Mouse (Mus musculus): ENCODE data around the gene Msl3. TPM values are rescaled to one million over a fixed set of nuclear protein-coding genes. Genes with fewer than 3 reads are reported as not detected.

The Msl3 gene
- total and polyA plus RNA-seq, 3 experiments = 27.6 to 79.9 (median 42.7) TPM

GRCm38 (mm10) chrX:168657795-168658194 lies 15.9 kb downstream of the Msl3 start:
- Histone ChIP-seq H3K27ac (ENCODE audit: insufficient read depth, low read depth) (no peak overlapping the region), H3K36me3 (replicated peaks in 1 of 2; ENCODE audit: control insufficient read depth in 1 of 2, insufficient read depth in 1 of 2, low read length in 1 of 2) (peaks cover 27 to 49% of the 10 kb centered on the region in 2 experiments), H3K27me3 (replicated peaks) (no peaks in the 10 kb centered on the region), H3K9me3 (replicated peaks; ENCODE audit: low read length) (no peaks in the 10 kb centered on the region), H3K4me3 (replicated peaks in 1 of 3; ENCODE audit: low read depth in 2 of 3, low read length in 2 of 3, poor library complexity in 1 of 3) (no peak overlapping the region), H3K9ac (ENCODE audit: insufficient read depth, low read depth) (no peak overlapping the region), H3K4me1 (ENCODE audit: control insufficient read depth in 1 of 2, insufficient read depth in 2 of 2) (no peaks in the 10 kb centered on the region), H3K79me2 (replicated peaks; ENCODE audit: control insufficient read depth, extremely low read depth, insufficient read depth, poor library complexity, severe bottlenecking) (no peaks in the 10 kb centered on the region), H3K4me2 (ENCODE audit: insufficient read depth, low read depth, poor library complexity, severe bottlenecking) (no peak overlapping the region)
- TF ChIP-seq USF1 (IDR thresholded peaks at IDR 0.05; ENCODE audit: low read depth, low read length) (no peak), SMC3 (IDR thresholded peaks at IDR 0.05; ENCODE audit: low read depth, low read length) (no peak), TCF12 (IDR thresholded peaks at IDR 0.05; ENCODE audit: low read depth, low read length) (no peak), ZC3H11A (IDR thresholded peaks at IDR 0.05; ENCODE audit: low read depth, low read length) (no peak), NRF1 (IDR thresholded peaks at IDR 0.05; ENCODE audit: low read depth, low read length) (no peak), IRF4 (IDR thresholded peaks at IDR 0.05; ENCODE audit: low read depth, low read length) (no peak), MEF2A (IDR thresholded peaks at IDR 0.05; ENCODE audit: borderline replicate concordance, low read depth, low read length) (no peak), CHD2 (IDR thresholded peaks at IDR 0.05; ENCODE audit: low read length) (no peak), MAFK (IDR thresholded peaks at IDR 0.05; ENCODE audit: insufficient replicate concordance, low read length) (no peak), JUN (IDR thresholded peaks at IDR 0.05; ENCODE audit: insufficient read depth, low read depth, low read length) (no peak), TBP (conservative IDR thresholded peaks at IDR 0.05; ENCODE audit: low read depth, low read length) (no peak), CTCF (conservative IDR thresholded peaks at IDR 0.05 in 1 of 2, IDR thresholded peaks at IDR 0.05 in 1 of 2; ENCODE audit: low read depth in 2 of 2, low read length in 2 of 2) (no peak), BHLHE40 (IDR thresholded peaks at IDR 0.05; ENCODE audit: low read depth, low read length) (no peak), ZNF384 (IDR thresholded peaks at IDR 0.05; ENCODE audit: low read depth, low read length) (no peak), GABPA (IDR thresholded peaks at IDR 0.05; ENCODE audit: insufficient replicate concordance, low read depth, low read length) (no peak), ELF1 (IDR thresholded peaks at IDR 0.05; ENCODE audit: low read depth, low read length) (no peak), ZMIZ1 (IDR thresholded peaks at IDR 0.05; ENCODE audit: low read depth, low read length) (no peak)
- in situ Hi-C loops (cut with MboI; ENCODE audit: low pct_ligation_motif_present, low pct_unique_long_range_greater_than_20kb, low sequenced_read_pairs) (no loop called here), dilution Hi-C loops (cut with MboI; ENCODE audit: extremely low pct_ligation_motif_present, extremely low pct_unique_long_range_greater_than_20kb, low sequenced_read_pairs) (no loop called here)
- DNase-seq (ENCODE audit: extremely low read depth) = no peak

- no peak for DNase-seq (ENCODE audit: extremely low read depth)
- dilution Hi-C loops (cut with MboI; ENCODE audit: extremely low pct_ligation_motif_present, extremely low pct_unique_long_range_greater_than_20kb, low sequenced_read_pairs) = no loop called here
- no peaks in the 10 kb centered on the region for H3K9me3 ChIP-seq (replicated peaks; ENCODE audit: low read length)
Observed at GRCm38 (mm10) chrX:168649336-168649735, 24.4 kb downstream of the Msl3 start.

More at GRCm38 (mm10) chrX:168649336-168649735, 24.4 kb downstream of the Msl3 start:
- no peak overlapping the region for H3K4me2 ChIP-seq (ENCODE audit: insufficient read depth, low read depth, poor library complexity, severe bottlenecking)
- H3K4me1 ChIP-seq (ENCODE audit: control insufficient read depth in 1 of 2, insufficient read depth in 2 of 2) = no peaks in the 10 kb centered on the region
- H3K27me3 ChIP-seq (replicated peaks) = no peaks in the 10 kb centered on the region
- H3K9ac ChIP-seq (ENCODE audit: insufficient read depth, low read depth) = no peak overlapping the region
- TF ChIP-seq CHD2 (IDR thresholded peaks at IDR 0.05; ENCODE audit: low read length) (no peak), POLR2AphosphoS2 (IDR thresholded peaks at IDR 0.05; ENCODE audit: low read depth, low read length) (no peak), ZNF384 (IDR thresholded peaks at IDR 0.05; ENCODE audit: low read depth, low read length) (no peak), EP300 (IDR thresholded peaks at IDR 0.05; ENCODE audit: low read length) (no peak), PAX5 (IDR thresholded peaks at IDR 0.05; ENCODE audit: low read length) (no peak), MXI1 (IDR thresholded peaks at IDR 0.05; ENCODE audit: low read depth, low read length) (no peak), ELF1 (IDR thresholded peaks at IDR 0.05; ENCODE audit: low read depth, low read length) (no peak), MAZ (IDR thresholded peaks at IDR 0.05; ENCODE audit: low read depth, low read length) (no peak), ZC3H11A (IDR thresholded peaks at IDR 0.05; ENCODE audit: low read depth, low read length) (no peak), ETS1 (conservative IDR thresholded peaks at IDR 0.05; ENCODE audit: low read depth, low read length) (no peak), USF2 (conservative IDR thresholded peaks at IDR 0.05; ENCODE audit: low read depth, low read length) (no peak)
- H3K36me3 ChIP-seq (replicated peaks in 1 of 2; ENCODE audit: control insufficient read depth in 1 of 2, insufficient read depth in 1 of 2, low read length in 1 of 2) = peaks cover 11 to 40% of the 10 kb centered on the region in 2 experiments
- in situ Hi-C loops (cut with MboI; ENCODE audit: low pct_ligation_motif_present, low pct_unique_long_range_greater_than_20kb, low sequenced_read_pairs) = no loop called here
- no peak overlapping the region for H3K4me3 ChIP-seq (replicated peaks in 1 of 3; ENCODE audit: low read depth in 2 of 3, low read length in 2 of 3, poor library complexity in 1 of 3)
- no peaks in the 10 kb centered on the region for H3K79me2 ChIP-seq (replicated peaks; ENCODE audit: control insufficient read depth, extremely low read depth, insufficient read depth, poor library complexity, severe bottlenecking)
- H3K27ac ChIP-seq (ENCODE audit: insufficient read depth, low read depth) = no peak overlapping the region
